ENCODE assay signal across 7 mouse cellular contexts in the genomic region with DNA sequence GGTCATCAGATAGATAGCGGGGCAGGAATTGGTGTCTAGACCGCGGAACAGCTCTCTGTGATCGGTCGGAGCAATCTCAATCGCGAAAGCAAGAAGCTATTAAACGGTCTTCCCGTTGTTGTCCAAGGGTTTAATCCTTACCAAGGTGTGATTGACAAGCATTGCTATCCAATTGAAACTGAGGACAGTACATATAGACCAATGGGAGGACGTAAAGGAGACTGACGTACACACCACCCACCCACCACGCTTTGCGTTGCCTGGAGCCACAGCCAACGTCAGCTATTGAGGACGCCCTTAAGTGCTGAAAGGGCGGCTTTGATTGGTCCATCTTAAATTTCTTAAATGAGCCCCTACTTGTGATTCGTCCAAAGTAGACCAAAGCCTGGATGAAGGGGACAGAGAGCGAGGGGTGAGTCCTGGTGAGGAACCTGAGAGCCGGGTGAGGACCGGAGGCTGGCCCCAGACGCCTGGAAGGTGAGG. TPM values are rescaled to one million over a fixed set of nuclear protein-coding genes. Genes with fewer than 3 reads are reported as not detected.
A peak's percentile ranks its signal among the peaks of the same experiment; 100 is the strongest.
DNase-seq lines count a peak whose midpoint lies in the region; ATAC-seq lines count a peak whose summit lies in the region.

A gene (plus strand): TSS at position 295 of the 483 bp plus-strand sequence.

- H3K4me1 ChIP-seq in intestine, embryonic 15.5 days (replicated peaks): peaks cover 6% of the 10 kb centered on the region; the same call in 1 of the 2 replicates
- H3K4me1 ChIP-seq in midbrain, embryonic 10.5 days: peaks cover 31% of the 10 kb centered on the region

- peak within 1 kb of the TSS; percentile 57 for H3K4me3 ChIP-seq in intestine, embryonic 15.5 days (replicated peaks)
- H3K4me3 ChIP-seq in midbrain, embryonic 10.5 days: peak within 1 kb of the TSS; percentile 76

- intact Hi-C loops in gastrocnemius, postnatal 36 days (cut with DNase I): no loop called here
- intact Hi-C loops in left cerebral cortex, postnatal 25 days (cut with DNase I): no loop called here

- under 1% methylated on average over 21 of the region's 21 CpGs for WGBS in intestine, embryonic 15.5 days
- WGBS in midbrain, embryonic 10.5 days: under 1% methylated on average over 21 of the region's 21 CpGs

- DNase-seq in adrenal gland, adult 2 months: peak; percentile 95
- DNase-seq in embryo, embryonic 11.5 days (ENCODE audit: low read depth, low spot score): peak; percentile 97
- peak; percentile 69 to 86 for DNase-seq in gastrocnemius, postnatal 36 days
- peak; percentile 96 to 99 for DNase-seq in left cerebral cortex, postnatal 25 days (ENCODE audit: low spot score in 2 of 2)
- peak; percentile 93 for DNase-seq in midbrain, embryonic 10.5 days (ENCODE audit: low spot score)
- DNase-seq in right cerebral cortex, postnatal 4 days: peak; percentile 74

- H3K27me3 ChIP-seq in intestine, embryonic 15.5 days (replicated peaks): no peaks in the 10 kb centered on the region
- no peaks in the 10 kb centered on the region for H3K27me3 ChIP-seq in midbrain, embryonic 10.5 days (ENCODE audit: low read depth, poor library complexity, severe bottlenecking)

- ATAC-seq in intestine, embryonic 15.5 days: peak; percentile 100

- peak within 1 kb of the TSS; percentile 65 for H3K4me2 ChIP-seq in intestine, embryonic 15.5 days (replicated peaks)

- peak within 1 kb of the TSS; percentile 60 for H3K27ac ChIP-seq in intestine, embryonic 15.5 days
- H3K27ac ChIP-seq in midbrain, embryonic 10.5 days (replicated peaks): peak within 1 kb of the TSS; percentile 93

- H3K36me3 ChIP-seq in intestine, embryonic 15.5 days: no peaks in the 10 kb centered on the region
- no peaks in the 10 kb centered on the region for H3K36me3 ChIP-seq in midbrain, embryonic 10.5 days

- H3K9ac ChIP-seq in intestine, embryonic 15.5 days: peak within 1 kb of the TSS; percentile 61

- no peaks in the 10 kb centered on the region for H3K9me3 ChIP-seq in intestine, embryonic 15.5 days
- H3K9me3 ChIP-seq in midbrain, embryonic 10.5 days (replicated peaks): no peaks in the 10 kb centered on the region

RNA-seq across cellular contexts. Expression of the gene that starts here (rescaled TPM):
- total RNA-seq in adrenal gland, adult 2 months (2021): 1 to 10 TPM; 4.2 to 8.6 TPM
- 1.5 and 1.7 TPM in 2 replicates for polyA plus RNA-seq in adrenal gland, adult 2 months (2012; rRNA removed)
- total RNA-seq in gastrocnemius, postnatal 36 days (2021): 1 to 10 TPM; 2.0 to 2.5 TPM
- 8.5 and 9.2 TPM in 2 replicates for polyA plus RNA-seq in intestine, embryonic 15.5 days (2015; fragmentation: Nextera tagmentation; extraction: Ambion mirVana)
- total RNA-seq in left cerebral cortex, postnatal 25 days (2021): 1 to 10 TPM; 8.9 to 9.4 TPM
- polyA plus RNA-seq in midbrain, embryonic 10.5 days (2016; fragmentation: Nextera tagmentation; extraction: Ambion mirVana): 16.7 and 19.2 TPM in 2 replicates

Comparison
In these comparisons a context has a peak if more than half of its experiments do, and no peak if none do; other contexts are left out.
1. Peak in every context shown above with its lines: DNase-seq, ATAC-seq, H3K4me3 ChIP-seq and H3K27ac ChIP-seq.